Mouse (Mus musculus): Measurements from ENCODE around the gene Adcy10. TPM values are rescaled to one million over a fixed set of nuclear protein-coding genes. Genes with fewer than 3 reads are reported as not detected.
A peak's percentile ranks its signal among the peaks of the same experiment; 100 is the strongest.

The Adcy10 gene
- total RNA-seq, 2 experiments from 2014 or later: 0.27 to 0.69 TPM

- no peak for DNase-seq
These were observed 119.2 kb downstream of the Adcy10 start for GRCm38 (mm10) chr1:165604203-165604602.

- DNase-seq: no peak
These were observed 120.1 kb downstream of the Adcy10 start for GRCm38 (mm10) chr1:165605108-165605507.

- peak; percentile 40 for DNase-seq
These were observed 120.8 kb downstream of the Adcy10 start for GRCm38 (mm10) chr1:165605774-165606173.

- no peak for DNase-seq
These were observed 123.9 kb downstream of the Adcy10 start for GRCm38 (mm10) chr1:165608904-165609303.

GRCm38 (mm10) chr1:165609495-165610320, 124.7 kb downstream of the Adcy10 start:
- no peak for DNase-seq

- no peak for DNase-seq
These were observed 125.5 kb downstream of the Adcy10 start for GRCm38 (mm10) chr1:165610321-165610999.

GRCm38 (mm10) chr1:165612714-165613113, 127.7 kb downstream of the Adcy10 start:
- DNase-seq: no peak

GRCm38 (mm10) chr1:165613926-165614325, 128.9 kb downstream of the Adcy10 start:
- no peak for DNase-seq

GRCm38 (mm10) chr1:165614793-165615192, 129.8 kb downstream of the Adcy10 start:
- DNase-seq: no peak

GRCm38 (mm10) chr1:165616652-165617051, 131.7 kb downstream of the Adcy10 start:
- DNase-seq: no peak

- DNase-seq: peak; percentile 58
These were observed 132.3 kb downstream of the Adcy10 start for GRCm38 (mm10) chr1:165617166-165617891.

- peak; percentile 44 for DNase-seq
These were observed 133.2 kb downstream of the Adcy10 start for GRCm38 (mm10) chr1:165618201-165618624.

GRCm38 (mm10) chr1:165625058-165625457, 140.1 kb downstream of the Adcy10 start:
- no peak for DNase-seq

GRCm38 (mm10) chr1:165625896-165626295, 140.9 kb downstream of the Adcy10 start:
- DNase-seq: no peak

Other genes with a start within 250 kb of the Adcy10 start
- gene Tiprl, start 248.2 kb upstream of the Adcy10 start, total RNA-seq (2021): 10 to 100 TPM; 51.6 to 61.5 TPM
- gene Gpr161, start 189.4 kb upstream of the Adcy10 start, total RNA-seq (2021): 1 to 10 TPM; 2.3 to 3.3 TPM
- gene Dcaf6, start 24.7 kb upstream of the Adcy10 start, total RNA-seq (2021): 10 to 100 TPM; 50.5 to 57.9 TPM
- 100 to 1,000 TPM; 381 to 397 TPM for gene Mpc2, start 24.5 kb upstream of the Adcy10 start, total RNA-seq (2021)
- gene Mpzl1, start 149.4 kb downstream of the Adcy10 start, total RNA-seq (2021): 10 to 100 TPM; 46.1 to 56.6 TPM
- 10 to 100 TPM; 27.8 to 32.6 TPM for gene Rcsd1, start 224.6 kb downstream of the Adcy10 start, total RNA-seq (2021)